Mouse (Mus musculus) E14TG2a.4 (cell line): ENCODE measurements around the gene Serpinf2.

ENCODE experiments used
- CTCF ChIP-seq: conservative IDR thresholded peaks from 2 replicates; pipeline ENCODE4 v1.5.1; 2014; ENCODE audit warnings: low read length
- NANOG ChIP-seq: IDR thresholded peaks from 2 replicates; pipeline ENCODE4 v1.6.1; 2014; ENCODE audit warnings: borderline replicate concordance, low read length, mixed read lengths
- POU5F1 ChIP-seq: IDR thresholded peaks from 2 replicates; pipeline ENCODE4 v1.6.1; 2014; ENCODE audit warnings: low read length, borderline replicate concordance

DNA sequence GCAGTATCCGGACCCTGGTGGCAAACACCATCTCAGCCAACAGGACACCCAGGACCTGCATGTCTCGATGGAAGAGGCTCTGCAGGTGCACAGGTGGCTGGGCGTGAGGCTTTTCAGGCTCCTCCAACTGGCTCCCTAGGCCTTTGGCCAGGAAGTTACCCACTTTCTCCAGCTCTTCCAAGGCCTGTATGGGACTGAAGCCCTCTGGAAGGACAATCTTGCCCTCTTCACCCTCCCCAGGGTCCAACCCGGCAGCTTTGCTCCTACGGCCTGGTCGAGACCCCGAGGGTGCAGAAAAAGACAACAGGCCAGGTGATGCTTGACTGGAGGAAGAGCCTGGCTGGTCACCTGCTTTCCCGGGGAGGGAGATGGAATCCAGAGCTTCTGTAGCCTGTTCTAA is 12.7 kb upstream of the Serpinf2 start:
- no peak for TF ChIP-seq CTCF
- no peak for TF ChIP-seq POU5F1
- no peak for TF ChIP-seq NANOG
